Mouse (Mus musculus): Measurements from ENCODE around the gene Kcnc3. TPM values are rescaled to one million over a fixed set of nuclear protein-coding genes. Genes with fewer than 3 reads are reported as not detected.

Kcnc3 gene
- polyA plus RNA-seq, 1 experiment from 2014 or later: 1.7 TPM

Other genes with a start within 250 kb of the Kcnc3 start
- gene Syt3, start 206.6 kb upstream of the Kcnc3 start, polyA plus RNA-seq (2016; fragmentation: Nextera tagmentation; extraction: Ambion mirVana): 5.5 and 6.6 TPM in 2 replicates
- gene 1700008O03Rik, start 204.8 kb upstream of the Kcnc3 start, polyA plus RNA-seq (2016; fragmentation: Nextera tagmentation; extraction: Ambion mirVana): 0.86 and 1.5 TPM in 2 replicates
- 10.6 and 12.0 TPM in 2 replicates for gene Lrrc4b, start 161.6 kb upstream of the Kcnc3 start, polyA plus RNA-seq (2016; fragmentation: Nextera tagmentation; extraction: Ambion mirVana)
- 4.8 TPM in 2 replicates for gene Aspdh, start 125.3 kb upstream of the Kcnc3 start, polyA plus RNA-seq (2016; fragmentation: Nextera tagmentation; extraction: Ambion mirVana)
- gene Josd2, start 122.7 kb upstream of the Kcnc3 start, polyA plus RNA-seq (2016; fragmentation: Nextera tagmentation; extraction: Ambion mirVana): 47.2 and 56.8 TPM in 2 replicates
- 121 and 125 TPM in 2 replicates for gene Emc10, start 94.1 kb upstream of the Kcnc3 start, polyA plus RNA-seq (2016; fragmentation: Nextera tagmentation; extraction: Ambion mirVana)
- 29.8 and 34.2 TPM in 2 replicates for gene Fam71e1, start 94.1 kb upstream of the Kcnc3 start, polyA plus RNA-seq (2016; fragmentation: Nextera tagmentation; extraction: Ambion mirVana)
- 0.13 and 0.17 TPM in 2 replicates for gene Mybpc2, start 66.0 kb upstream of the Kcnc3 start, polyA plus RNA-seq (2016; fragmentation: Nextera tagmentation; extraction: Ambion mirVana)
- gene Spib, start 58.6 kb upstream of the Kcnc3 start, polyA plus RNA-seq (2016; fragmentation: Nextera tagmentation; extraction: Ambion mirVana): not detected in 2 replicates
- 111 and 126 TPM in 2 replicates for gene Pold1, start 41.8 kb upstream of the Kcnc3 start, polyA plus RNA-seq (2016; fragmentation: Nextera tagmentation; extraction: Ambion mirVana)
- gene Nr1h2, start 36.7 kb upstream of the Kcnc3 start, polyA plus RNA-seq (2016; fragmentation: Nextera tagmentation; extraction: Ambion mirVana): 72.7 and 73.5 TPM in 2 replicates
- gene Napsa, start 18.3 kb upstream of the Kcnc3 start, polyA plus RNA-seq (2016; fragmentation: Nextera tagmentation; extraction: Ambion mirVana): 0.38 and 0.51 TPM in 2 replicates
- gene Myh14, start 80.2 kb downstream of the Kcnc3 start, polyA plus RNA-seq (2016; fragmentation: Nextera tagmentation; extraction: Ambion mirVana): 2.1 and 2.3 TPM in 2 replicates
- gene Izumo2, start 118.1 kb downstream of the Kcnc3 start, polyA plus RNA-seq (2016; fragmentation: Nextera tagmentation; extraction: Ambion mirVana): not detected in 2 replicates
- gene Vrk3, start 157.7 kb downstream of the Kcnc3 start, polyA plus RNA-seq (2016; fragmentation: Nextera tagmentation; extraction: Ambion mirVana): 39.1 and 42.0 TPM in 2 replicates
- 2.3 and 2.4 TPM in 2 replicates for gene Zfp473, start 160.4 kb downstream of the Kcnc3 start, polyA plus RNA-seq (2016; fragmentation: Nextera tagmentation; extraction: Ambion mirVana)
- 94.6 and 105 TPM in 2 replicates for gene Nup62, start 225.4 kb downstream of the Kcnc3 start, polyA plus RNA-seq (2016; fragmentation: Nextera tagmentation; extraction: Ambion mirVana)
- 2.3 and 2.5 TPM in 2 replicates for gene Il4i1, start 225.7 kb downstream of the Kcnc3 start, polyA plus RNA-seq (2016; fragmentation: Nextera tagmentation; extraction: Ambion mirVana)
- 6.9 and 7.1 TPM in 2 replicates for gene Atf5, start 226.0 kb downstream of the Kcnc3 start, polyA plus RNA-seq (2016; fragmentation: Nextera tagmentation; extraction: Ambion mirVana)

Measured in forebrain, embryonic 12.5 days (tissue).